Mouse (Mus musculus) erythroblast, embryonic 14.5 days (primary cell): ENCODE data around the gene Mef2b. TPM values are rescaled to one million over a fixed set of nuclear protein-coding genes. Genes with fewer than 3 reads are reported as not detected.

Experiments used
- H3K27me3 ChIP-seq: 2 replicates; pipeline ENCODE4 v1.6.1; 2012; ENCODE audit warnings: inconsistent platforms; ENCODE audit not compliant: control insufficient read depth
- H3K36me3 ChIP-seq: 2 replicates; pipeline ENCODE4 v1.6.1; 2012; ENCODE audit warnings: mild to moderate bottlenecking, inconsistent platforms; ENCODE audit not compliant: control insufficient read depth
- H3K4me1 ChIP-seq: 2 replicates; pipeline ENCODE4 v1.6.1; 2012; ENCODE audit warnings: inconsistent platforms; ENCODE audit not compliant: control insufficient read depth
- H3K4me3 ChIP-seq: replicated peaks from 2 replicates; pipeline ENCODE3; 2012; ENCODE audit warnings: moderate library complexity, mild to moderate bottlenecking, inconsistent platforms
- H3K9me3 ChIP-seq: 2 replicates; pipeline ENCODE4 v1.6.1; 2012; ENCODE audit warnings: low read length, inconsistent platforms, mixed read lengths; ENCODE audit not compliant: control insufficient read depth
- GATA1 ChIP-seq: IDR thresholded peaks from 2 replicates; pipeline ENCODE4 v1.6.1; 2012; ENCODE audit warnings: low read length, inconsistent platforms, mixed read lengths
- TAL1 ChIP-seq: IDR thresholded peaks from 3 replicates; pipeline ENCODE4 v1.6.1; 2012; ENCODE audit warnings: low read length, inconsistent platforms, mixed read lengths
- polyA plus RNA-seq: library from polyadenylated mRNA; stranded (reverse); fragments of >175 nt; gene quantifications from 2 replicates; pipeline ENCODE4 v1.2.3, GENCODE M21; 2012

Mef2b gene
- polyA plus RNA-seq, 1 experiment = 0.29 TPM

DNA sequence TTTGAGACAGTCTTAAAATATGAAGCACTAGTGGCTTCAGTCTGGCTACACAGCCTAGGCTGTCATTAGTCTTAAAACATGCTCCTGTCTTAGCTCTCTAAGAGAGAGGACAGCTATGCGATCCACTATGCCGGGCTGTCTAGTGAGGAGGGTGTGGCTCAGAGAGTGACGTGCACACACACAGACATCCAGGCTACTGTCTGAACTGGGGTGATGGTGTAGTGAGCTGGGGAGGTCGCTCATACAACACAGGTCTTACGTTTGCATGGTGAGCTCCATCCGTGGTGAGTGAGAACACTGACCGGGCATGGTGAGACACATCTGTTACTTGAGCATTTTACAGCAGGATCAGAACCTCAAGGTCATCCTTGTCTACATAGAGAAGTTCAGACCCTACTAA is 31.7 kb downstream of the Mef2b start:
- Histone ChIP-seq H3K9me3 (no peaks in the 10 kb centered on the region), H3K4me3 (no peak overlapping the region), H3K4me1 (peaks cover 58% of the 10 kb centered on the region), H3K27me3 (peaks cover 11% of the 10 kb centered on the region), H3K36me3 (peaks cover 15% of the 10 kb centered on the region)
- TF ChIP-seq GATA1 (no peak), TAL1 (no peak)

DNA sequence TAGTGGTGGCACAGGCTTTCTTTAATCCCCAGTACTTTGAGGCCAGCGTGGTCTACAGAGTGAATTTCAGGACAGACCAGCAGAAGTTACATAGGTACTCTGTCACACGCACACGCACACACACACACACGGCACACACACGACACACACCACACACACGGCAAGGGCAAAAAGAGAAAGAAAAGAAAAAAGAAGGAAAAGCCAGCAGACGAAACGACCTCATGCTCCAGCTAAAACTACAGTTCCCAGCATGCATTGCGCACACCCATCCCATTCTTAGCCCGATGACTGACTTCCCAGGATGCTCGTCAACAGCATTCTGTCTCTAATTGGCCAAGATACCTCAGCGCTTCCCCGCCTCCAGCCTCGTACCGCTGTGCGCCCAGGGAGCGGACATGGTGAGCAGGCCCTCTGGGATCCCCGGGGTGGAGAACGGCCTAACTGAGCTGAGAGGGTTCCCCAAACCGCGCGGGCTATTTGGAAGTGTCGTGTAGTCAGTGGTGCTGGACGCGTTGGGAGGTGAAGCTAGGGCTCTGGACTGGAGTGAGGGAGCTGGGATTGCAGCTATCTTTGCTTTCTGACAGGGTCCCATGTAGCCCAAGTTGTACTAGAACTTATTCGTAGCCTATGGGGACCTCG is 32.7 kb downstream of the Mef2b start, which contains the start of gene Tmem161a:
Gene Tmem161a (plus strand): TSS at position 314 of the 639 bp plus-strand sequence.
- H3K9me3 ChIP-seq = no peaks in the 10 kb centered on the region
- TF ChIP-seq TAL1 = no peak
- no peak for TF ChIP-seq GATA1
- H3K4me1 ChIP-seq = peaks cover 53% of the 10 kb centered on the region
- H3K27me3 ChIP-seq = peaks cover 3% of the 10 kb centered on the region
- H3K36me3 ChIP-seq = peaks cover 24% of the 10 kb centered on the region
- peak within 1 kb of the TSS; percentile 80 for H3K4me3 ChIP-seq

DNA sequence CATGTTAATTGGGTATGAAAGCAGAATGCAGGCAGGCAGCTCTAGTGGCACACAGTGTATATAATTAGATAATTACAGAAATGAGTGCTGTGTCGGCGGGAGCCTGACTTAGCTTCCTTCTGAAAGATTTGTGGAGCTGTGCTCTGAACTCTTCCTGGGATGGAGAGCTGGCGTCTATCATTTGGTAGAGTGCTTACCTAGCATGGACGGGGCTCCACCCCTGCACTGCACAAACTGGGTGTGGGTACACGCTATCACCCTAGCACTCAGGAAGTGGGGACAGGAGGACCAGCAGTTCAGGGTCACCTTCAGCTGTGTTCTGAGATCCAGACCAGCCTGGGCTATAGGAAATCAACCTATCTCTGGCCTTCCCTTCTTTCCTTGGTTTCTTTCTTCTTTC is 33.8 kb downstream of the Mef2b start:
- Histone ChIP-seq H3K4me3 (peak overlapping the region; percentile 80), H3K36me3 (peaks cover 34% of the 10 kb centered on the region), H3K4me1 (peaks cover 51% of the 10 kb centered on the region), H3K9me3 (no peaks in the 10 kb centered on the region), H3K27me3 (no peaks in the 10 kb centered on the region)
- TF ChIP-seq GATA1 (no peak), TAL1 (no peak)

DNA sequence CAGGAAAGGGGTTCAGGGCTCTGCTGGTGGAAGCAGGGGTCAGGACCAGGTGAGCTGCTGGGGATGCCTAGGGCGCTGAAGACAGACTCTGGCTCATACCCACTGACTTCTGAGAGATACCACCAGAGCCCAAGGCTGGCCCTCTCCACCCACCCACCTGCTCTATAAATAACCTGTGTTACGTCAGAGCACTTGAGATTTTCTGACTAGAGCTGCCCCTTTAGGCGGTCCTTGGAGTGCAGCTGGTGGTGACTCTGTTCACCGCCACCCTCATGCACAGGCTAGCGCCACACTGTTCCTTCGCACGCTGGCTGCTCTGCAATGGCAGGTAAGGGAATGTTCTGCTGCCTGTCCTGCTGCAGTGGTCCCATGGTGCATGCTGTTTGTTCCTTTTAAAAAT is 34.6 kb downstream of the Mef2b start:
- TF ChIP-seq GATA1 = no peak
- no peak for TF ChIP-seq TAL1
- peaks cover 41% of the 10 kb centered on the region for H3K36me3 ChIP-seq
- H3K4me3 ChIP-seq = no peak overlapping the region
- H3K4me1 ChIP-seq = peaks cover 59% of the 10 kb centered on the region
- no peaks in the 10 kb centered on the region for H3K9me3 ChIP-seq
- H3K27me3 ChIP-seq = no peaks in the 10 kb centered on the region

DNA sequence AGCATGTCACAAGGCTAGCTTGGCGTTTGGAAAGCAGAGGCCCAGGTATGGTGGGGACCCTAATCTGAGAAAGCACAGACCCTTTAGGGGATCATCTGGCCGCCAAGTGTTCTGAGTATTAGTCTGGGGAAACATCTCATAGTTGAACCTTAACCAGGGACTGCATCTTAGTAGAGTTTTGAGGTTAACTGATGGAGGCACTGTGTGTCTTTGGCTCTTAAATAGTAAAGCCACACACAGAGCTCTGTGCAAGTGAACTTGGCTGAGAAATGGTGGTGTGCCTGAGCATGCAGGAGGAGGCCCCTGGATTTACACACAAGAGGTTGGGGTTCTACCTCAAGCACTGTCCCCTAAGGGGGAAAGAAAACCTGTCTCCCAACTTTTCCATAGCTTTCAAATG is 38.7 kb downstream of the Mef2b start:
- Histone ChIP-seq H3K36me3 (peaks cover 76% of the 10 kb centered on the region), H3K27me3 (no peaks in the 10 kb centered on the region), H3K9me3 (no peaks in the 10 kb centered on the region), H3K4me1 (peaks cover 60% of the 10 kb centered on the region), H3K4me3 (no peak overlapping the region)
- TF ChIP-seq TAL1 = no peak
- TF ChIP-seq GATA1 = no peak

DNA sequence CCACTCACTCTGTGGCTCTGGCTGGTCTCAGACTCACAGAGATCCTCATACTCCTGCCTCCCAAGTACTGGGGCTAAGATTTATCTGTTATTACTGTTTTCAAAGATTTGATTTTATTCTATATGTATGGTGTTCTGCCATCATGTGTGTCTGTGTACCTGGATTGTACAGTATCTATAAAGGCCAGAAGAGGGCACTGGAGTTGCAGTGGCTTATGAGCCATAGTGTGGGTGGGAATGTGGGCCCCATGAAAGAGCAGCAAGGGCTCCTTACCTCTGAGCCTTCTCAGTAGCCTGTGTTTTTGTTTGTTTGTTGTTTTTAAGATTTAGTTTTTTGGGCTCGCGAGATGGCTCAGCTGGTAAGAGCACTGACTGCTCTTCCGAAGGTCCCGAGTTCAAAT is 39.6 kb downstream of the Mef2b start:
- H3K4me1 ChIP-seq = peaks cover 53% of the 10 kb centered on the region
- no peaks in the 10 kb centered on the region for H3K9me3 ChIP-seq
- no peak for TF ChIP-seq TAL1
- peaks cover 81% of the 10 kb centered on the region for H3K36me3 ChIP-seq
- H3K4me3 ChIP-seq = no peak overlapping the region
- no peaks in the 10 kb centered on the region for H3K27me3 ChIP-seq

DNA sequence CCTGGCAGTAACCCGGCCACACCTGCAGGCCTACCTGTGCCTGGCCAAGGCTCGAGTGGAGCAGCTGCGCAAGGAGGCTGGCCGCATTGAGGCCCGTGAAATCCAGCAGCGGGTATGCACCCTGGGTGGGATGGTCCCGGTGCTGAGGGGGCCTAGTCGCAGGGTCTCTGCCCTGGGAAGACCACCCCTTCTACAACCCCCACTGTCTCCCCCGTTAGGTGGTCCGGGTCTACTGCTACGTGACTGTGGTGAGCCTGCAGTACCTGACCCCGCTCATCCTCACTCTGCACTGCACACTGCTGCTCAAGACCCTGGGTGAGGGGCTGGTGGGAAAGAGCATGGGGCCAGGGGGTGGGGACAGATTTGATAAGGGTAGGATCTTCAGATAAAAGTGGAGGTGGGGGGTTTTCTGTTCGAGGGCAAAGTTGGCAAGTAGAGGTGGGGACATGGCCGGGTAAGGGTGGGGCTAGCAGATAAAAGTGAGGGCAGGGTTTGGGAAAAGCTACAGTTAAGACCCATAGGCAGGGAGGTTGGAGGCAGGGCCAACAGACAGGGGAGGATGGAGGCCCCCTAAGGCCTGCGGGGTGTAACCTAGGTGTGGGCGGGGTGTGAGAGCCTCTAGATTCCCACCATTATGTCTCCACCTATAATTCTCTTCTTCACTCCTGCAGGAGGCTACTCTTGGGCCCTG is 41.8 kb downstream of the Mef2b start:
- Histone ChIP-seq H3K9me3 (no peaks in the 10 kb centered on the region), H3K27me3 (no peaks in the 10 kb centered on the region), H3K4me1 (peaks cover 54% of the 10 kb centered on the region), H3K36me3 (peaks cover 87% of the 10 kb centered on the region), H3K4me3 (no peak overlapping the region)
- TF ChIP-seq GATA1 (no peak), TAL1 (no peak)

- Histone ChIP-seq H3K36me3 (peaks cover 87% of the 10 kb centered on the region), H3K4me1 (peaks cover 56% of the 10 kb centered on the region), H3K9me3 (no peaks in the 10 kb centered on the region), H3K27me3 (no peaks in the 10 kb centered on the region), H3K4me3 (no peak overlapping the region)
- TF ChIP-seq GATA1 (no peak), TAL1 (no peak)
These were observed 42.4 kb downstream of the Mef2b start for GRCm38 (mm10) chr8:70181903-70182252.

- H3K4me3 ChIP-seq = no peak overlapping the region
- no peaks in the 10 kb centered on the region for H3K9me3 ChIP-seq
- H3K36me3 ChIP-seq = peaks cover 88% of the 10 kb centered on the region
- peaks cover 56% of the 10 kb centered on the region for H3K4me1 ChIP-seq
- TF ChIP-seq TAL1 (no peak), GATA1 (no peak)
- H3K27me3 ChIP-seq = no peaks in the 10 kb centered on the region
These were observed 43.7 kb downstream of the Mef2b start for GRCm38 (mm10) chr8:70183194-70183593.

- Histone ChIP-seq H3K9me3 (no peaks in the 10 kb centered on the region), H3K4me3 (no peak overlapping the region), H3K36me3 (peaks cover 95% of the 10 kb centered on the region), H3K4me1 (peaks cover 16% of the 10 kb centered on the region), H3K27me3 (no peaks in the 10 kb centered on the region)
- no peak for TF ChIP-seq GATA1
- TF ChIP-seq TAL1 = no peak
These were observed 49.2 kb downstream of the Mef2b start for GRCm38 (mm10) chr8:70188707-70189106.
